9 mouse cellular contexts compared by ENCODE assay signal in the genomic region with DNA sequence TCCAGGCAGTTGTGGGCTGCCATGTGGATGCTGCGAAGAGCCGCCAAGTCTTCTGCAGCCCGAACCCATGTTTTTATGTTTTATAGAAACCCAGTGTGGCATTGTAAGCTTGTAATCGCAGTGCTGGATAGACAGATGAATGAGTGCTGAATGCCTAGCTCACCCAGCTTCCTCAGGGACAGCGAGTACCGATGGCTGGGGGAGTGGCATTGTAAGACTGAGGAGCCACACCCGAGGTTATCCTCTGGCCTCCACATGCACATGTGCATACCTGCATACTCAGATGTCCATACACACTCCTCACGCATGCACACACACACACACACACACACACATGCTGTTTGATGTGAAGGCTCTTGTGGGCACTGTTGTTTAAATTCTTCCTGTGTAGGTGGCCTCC. TPM values are rescaled to one million over a fixed set of nuclear protein-coding genes. Genes with fewer than 3 reads are reported as not detected.
A peak's percentile ranks its signal among the peaks of the same experiment; 100 is the strongest.
DNase-seq lines count a peak whose midpoint lies in the region; ATAC-seq and TF ChIP-seq lines count a peak whose summit lies in the region.
"Had no signal": no experiment of that assay in that cellular context is flagged by ENCODE, and none has a peak within 500 bp of the region (broad histone marks: within the 10 kb centered on the region; RNA-seq: fewer than 3 reads in every experiment).

No protein-coding gene starts in this region.

- 93% methylated on average over 8 of the region's 8 CpGs for WGBS in hindbrain, embryonic 12.5 days
- 95% methylated on average over 8 of the region's 8 CpGs for WGBS in hindbrain, embryonic 11.5 days
- 94% methylated on average over 8 of the region's 8 CpGs for WGBS in midbrain, embryonic 14.5 days
- WGBS in midbrain, embryonic 10.5 days: 95% methylated on average over 8 of the region's 8 CpGs
- WGBS in hindbrain, postnatal 0 days: 80% methylated on average over 8 of the region's 8 CpGs
- WGBS in stomach, postnatal 0 days: 72% methylated on average over 8 of the region's 8 CpGs

- 0 out of 2 replicates have a peak overlapping the region, but pooled peaks have one; percentile 32 for H3K27ac ChIP-seq in hindbrain, embryonic 12.5 days
- H3K27ac ChIP-seq in hindbrain, embryonic 11.5 days (ENCODE audit: low read depth, low read length): no peak overlapping the region
- peak overlapping the region; percentile 64 for H3K27ac ChIP-seq in midbrain, embryonic 14.5 days (replicated peaks; ENCODE audit: low read depth, low read length)
- no peak overlapping the region for H3K27ac ChIP-seq in midbrain, embryonic 10.5 days (replicated peaks)
- H3K27ac ChIP-seq in hindbrain, postnatal 0 days: peak overlapping the region; percentile 38; the same call in 1 of the 2 replicates
- peak overlapping the region; percentile 91 for H3K27ac ChIP-seq in stomach, postnatal 0 days (replicated peaks)

- H3K27me3 ChIP-seq in hindbrain, embryonic 12.5 days: no peaks in the 10 kb centered on the region
- no peaks in the 10 kb centered on the region for H3K27me3 ChIP-seq in hindbrain, embryonic 11.5 days (ENCODE audit: control insufficient read depth, insufficient read depth, low read length)
- no peaks in the 10 kb centered on the region for H3K27me3 ChIP-seq in midbrain, embryonic 14.5 days (ENCODE audit: control insufficient read depth, insufficient read depth, low read length)
- H3K27me3 ChIP-seq in midbrain, embryonic 10.5 days (ENCODE audit: low read depth, poor library complexity, severe bottlenecking): no peaks in the 10 kb centered on the region
- no peaks in the 10 kb centered on the region for H3K27me3 ChIP-seq in hindbrain, postnatal 0 days (ENCODE audit: insufficient read depth, low read length)
- no peaks in the 10 kb centered on the region for H3K27me3 ChIP-seq in stomach, postnatal 0 days (ENCODE audit: control insufficient read depth, insufficient read depth, low read length)

- H3K4me1 ChIP-seq in hindbrain, embryonic 12.5 days: no peaks in the 10 kb centered on the region
- H3K4me1 ChIP-seq in hindbrain, embryonic 11.5 days (replicated peaks; ENCODE audit: control insufficient read depth, insufficient read depth, low read length): no peaks in the 10 kb centered on the region
- H3K4me1 ChIP-seq in midbrain, embryonic 14.5 days (ENCODE audit: control insufficient read depth, insufficient read depth, low read length): no peaks in the 10 kb centered on the region
- peaks cover 3% of the 10 kb centered on the region; the same call in 1 of the 2 replicates for H3K4me1 ChIP-seq in midbrain, embryonic 10.5 days
- no peaks in the 10 kb centered on the region for H3K4me1 ChIP-seq in hindbrain, postnatal 0 days (ENCODE audit: insufficient read depth, low read length)
- peaks cover 2% of the 10 kb centered on the region; the same call in 1 of the 2 replicates for H3K4me1 ChIP-seq in stomach, postnatal 0 days (replicated peaks; ENCODE audit: control insufficient read depth, insufficient read depth)

- no peak for TF ChIP-seq EP300 in stomach, postnatal 0 days (optimal IDR thresholded peaks at IDR 0.05)

- no peak overlapping the region for H3K9ac ChIP-seq in hindbrain, embryonic 12.5 days
- H3K9ac ChIP-seq in hindbrain, embryonic 11.5 days (ENCODE audit: low read depth, low read length): no peak overlapping the region
- H3K9ac ChIP-seq in midbrain, embryonic 14.5 days (replicated peaks; ENCODE audit: low read length): no peak overlapping the region
- no peak overlapping the region for H3K9ac ChIP-seq in hindbrain, postnatal 0 days (replicated peaks; ENCODE audit: low read length)
- no peak overlapping the region for H3K9ac ChIP-seq in stomach, postnatal 0 days (ENCODE audit: low read length)
- H3K9ac ChIP-seq: lung, embryonic 14.5 days had no signal

- DNase-seq in hindbrain, embryonic 11.5 days (ENCODE audit: low spot score): no peak
- no peak for DNase-seq in midbrain, embryonic 14.5 days
- no peak for DNase-seq in midbrain, embryonic 10.5 days (ENCODE audit: low spot score)
- DNase-seq in hindbrain, postnatal 0 days (ENCODE audit: low spot score): no peak
- DNase-seq in stomach, postnatal 0 days (ENCODE audit: low spot score): peak; percentile 57

- H3K9me3 ChIP-seq in hindbrain, embryonic 12.5 days (replicated peaks): no peaks in the 10 kb centered on the region
- H3K9me3 ChIP-seq in hindbrain, embryonic 11.5 days (ENCODE audit: control insufficient read depth, low read length): no peaks in the 10 kb centered on the region
- H3K9me3 ChIP-seq in midbrain, embryonic 14.5 days (ENCODE audit: control insufficient read depth, low read length): no peaks in the 10 kb centered on the region
- no peaks in the 10 kb centered on the region for H3K9me3 ChIP-seq in midbrain, embryonic 10.5 days (replicated peaks)
- no peaks in the 10 kb centered on the region for H3K9me3 ChIP-seq in hindbrain, postnatal 0 days (ENCODE audit: low read length)
- no peaks in the 10 kb centered on the region for H3K9me3 ChIP-seq in stomach, postnatal 0 days (ENCODE audit: control insufficient read depth, low read length)

- H3K4me3 ChIP-seq in hindbrain, embryonic 12.5 days: no peak overlapping the region
- no peak overlapping the region for H3K4me3 ChIP-seq in hindbrain, embryonic 11.5 days (ENCODE audit: low read depth, low read length)
- no peak overlapping the region for H3K4me3 ChIP-seq in midbrain, embryonic 14.5 days (replicated peaks; ENCODE audit: low read depth, low read length)
- H3K4me3 ChIP-seq in midbrain, embryonic 10.5 days: no peak overlapping the region
- no peak overlapping the region for H3K4me3 ChIP-seq in hindbrain, postnatal 0 days (ENCODE audit: low read length)
- no peak overlapping the region for H3K4me3 ChIP-seq in stomach, postnatal 0 days (ENCODE audit: low read depth, low read length)
- H3K4me3 ChIP-seq: myocyte had no signal

- no peak overlapping the region for H3K4me2 ChIP-seq in hindbrain, embryonic 12.5 days (replicated peaks)
- H3K4me2 ChIP-seq in hindbrain, embryonic 11.5 days (replicated peaks; ENCODE audit: low read depth, low read length): no peak overlapping the region
- H3K4me2 ChIP-seq in midbrain, embryonic 14.5 days (ENCODE audit: low read length): no peak overlapping the region
- no peak overlapping the region for H3K4me2 ChIP-seq in hindbrain, postnatal 0 days (ENCODE audit: low read depth, low read length)
- no peak overlapping the region for H3K4me2 ChIP-seq in stomach, postnatal 0 days (replicated peaks; ENCODE audit: low read depth)
- H3K4me2 ChIP-seq: lung, embryonic 14.5 days had no signal

- no peak; the same call in 1 of the 2 replicates for ATAC-seq in hindbrain, embryonic 12.5 days (ENCODE audit: low FRiP score)
- no peak for ATAC-seq in hindbrain, embryonic 11.5 days (ENCODE audit: low FRiP score)
- ATAC-seq in midbrain, embryonic 14.5 days (ENCODE audit: low FRiP score, low TSS enrichment): no peak
- ATAC-seq in hindbrain, postnatal 0 days: no peak
- peak; percentile 77 for ATAC-seq in stomach, postnatal 0 days (ENCODE audit: low FRiP score, low TSS enrichment)
- ATAC-seq in cerebellum, adult (ENCODE audit: insufficient number of reproducible peaks, low FRiP score, low TSS enrichment): no peak

- H3K36me3 ChIP-seq in hindbrain, embryonic 12.5 days: peaks cover 41% of the 10 kb centered on the region
- no peaks in the 10 kb centered on the region for H3K36me3 ChIP-seq in hindbrain, embryonic 11.5 days (ENCODE audit: control insufficient read depth, insufficient read depth, low read length)
- H3K36me3 ChIP-seq in midbrain, embryonic 14.5 days (ENCODE audit: control insufficient read depth, insufficient read depth, low read length): peaks cover 35% of the 10 kb centered on the region
- peaks cover 70% of the 10 kb centered on the region for H3K36me3 ChIP-seq in midbrain, embryonic 10.5 days
- peaks cover 22% of the 10 kb centered on the region; the same call in 1 of the 2 replicates for H3K36me3 ChIP-seq in hindbrain, postnatal 0 days (ENCODE audit: insufficient read depth, low read length)
- H3K36me3 ChIP-seq in stomach, postnatal 0 days (ENCODE audit: control insufficient read depth, insufficient read depth, low read length): peaks cover 5% of the 10 kb centered on the region; the same call in 1 of the 2 replicates

- no peak for TF ChIP-seq CTCF in hindbrain, postnatal 0 days (IDR thresholded peaks at IDR 0.05; ENCODE audit: low read depth)
- no peak for TF ChIP-seq CTCF in stomach, postnatal 0 days (IDR thresholded peaks at IDR 0.05; ENCODE audit: low read depth)

RNA-seq across cellular contexts. Expression of a gene that starts 30.9 kb away (rescaled TPM):
- 0.08 TPM in 2 replicates for polyA plus RNA-seq in hindbrain, embryonic 12.5 days (2016; fragmentation: Nextera tagmentation; extraction: Ambion mirVana)
- 0.04 and 0.15 TPM in 2 replicates for polyA plus RNA-seq in hindbrain, embryonic 11.5 days (2014; fragmentation: Nextera tagmentation; extraction: Ambion mirVana)
- polyA plus RNA-seq in midbrain, embryonic 14.5 days (2014; fragmentation: Nextera tagmentation; extraction: Ambion mirVana): 0.08 TPM in 1 of 2 replicates, not detected in the other
- polyA plus RNA-seq in midbrain, embryonic 10.5 days (2016; fragmentation: Nextera tagmentation; extraction: Ambion mirVana): 0.07 and 0.16 TPM in 2 replicates
- total RNA-seq in hindbrain, postnatal 0 days (2014; rRNA removed): 0.10 and 0.93 TPM in 2 replicates
- polyA plus RNA-seq in hindbrain, postnatal 0 days (2015; fragmentation: Nextera tagmentation; extraction: Ambion mirVana): 0.08 TPM in 2 replicates
- polyA plus RNA-seq in stomach, postnatal 0 days (2015; fragmentation: Nextera tagmentation; extraction: Ambion mirVana): 9.2 and 11.6 TPM in 2 replicates

RNA-seq across cellular contexts. Expression of a gene that starts 58.9 kb away (rescaled TPM):
- 8.5 and 10.1 TPM in 2 replicates for polyA plus RNA-seq in hindbrain, embryonic 12.5 days (2016; fragmentation: Nextera tagmentation; extraction: Ambion mirVana)
- 5.6 and 5.8 TPM in 2 replicates for polyA plus RNA-seq in hindbrain, embryonic 11.5 days (2014; fragmentation: Nextera tagmentation; extraction: Ambion mirVana)
- polyA plus RNA-seq in midbrain, embryonic 14.5 days (2014; fragmentation: Nextera tagmentation; extraction: Ambion mirVana): 10.3 and 10.6 TPM in 2 replicates
- 4.5 and 5.4 TPM in 2 replicates for polyA plus RNA-seq in midbrain, embryonic 10.5 days (2016; fragmentation: Nextera tagmentation; extraction: Ambion mirVana)
- 58.8 and 73.7 TPM in 2 replicates for total RNA-seq in hindbrain, postnatal 0 days (2014; rRNA removed)
- 6.5 and 7.1 TPM in 2 replicates for polyA plus RNA-seq in hindbrain, postnatal 0 days (2015; fragmentation: Nextera tagmentation; extraction: Ambion mirVana)
- 3.8 and 4.1 TPM in 2 replicates for polyA plus RNA-seq in stomach, postnatal 0 days (2015; fragmentation: Nextera tagmentation; extraction: Ambion mirVana)

Comparison
In these comparisons a context has a peak if more than half of its experiments do, and no peak if none do; other contexts are left out.
1. H3K27ac ChIP-seq: peak in hindbrain, embryonic 12.5 days (single experiment), midbrain, embryonic 14.5 days (single experiment), hindbrain, postnatal 0 days (single experiment) and stomach, postnatal 0 days (single experiment); none in hindbrain, embryonic 11.5 days (single experiment) and midbrain, embryonic 10.5 days (single experiment).